Mouse (Mus musculus) MEL (cell line): ENCODE measurements around the gene Vtn. TPM values are rescaled to one million over a fixed set of nuclear protein-coding genes. Genes with fewer than 3 reads are reported as not detected.

Source experiments
- DNase-seq: peaks from one replicate; pipeline ENCODE4 v3.0.0; 2011; ENCODE audit warnings: low read depth, low spot score
- H3K27ac ChIP-seq: 2 replicates; pipeline ENCODE4 v1.5.1; 2012; ENCODE audit warnings: low read depth, mild to moderate bottlenecking, control low read depth, low read length, moderate library complexity; ENCODE audit not compliant: control insufficient read depth
- H3K27me3 ChIP-seq, 2 experiments: fragments of 150-350 bp in 1 of 2; sonication (generic) in 1 of 2; 2 replicates each; pipeline ENCODE4 v1.6.1; 2012; ENCODE audit warnings: low read length in 2 of 2, mild to moderate bottlenecking in 2 of 2, improper control_type of control experiment in 1 of 2, moderate library complexity in 1 of 2; ENCODE audit not compliant: insufficient read depth in 2 of 2, control insufficient read depth in 1 of 2
- H3K36me3 ChIP-seq, 2 experiments: 2 replicates each; pipeline ENCODE4 v1.6.1; 2012 to 2014; ENCODE audit warnings: low read length in 2 of 2, improper control_type of control experiment in 1 of 2, inconsistent platforms in 1 of 2, mild to moderate bottlenecking in 1 of 2; ENCODE audit not compliant: insufficient read depth in 2 of 2, control insufficient read depth in 1 of 2
- H3K4me1 ChIP-seq, 2 experiments: fragments of 150-350 bp in 1 of 2; sonication (generic) in 1 of 2; 2 replicates each; pipeline ENCODE4 v1.6.1; 2012; ENCODE audit warnings: low read length in 2 of 2, improper control_type of control experiment in 1 of 2, mild to moderate bottlenecking in 1 of 2; ENCODE audit not compliant: insufficient read depth in 2 of 2, control insufficient read depth in 1 of 2
- H3K4me3 ChIP-seq, 2 experiments: fragments of 150-350 bp in 1 of 2; sonication (generic) in 1 of 2; 2 replicates each; pipeline ENCODE4 v1.5.1; 2012; ENCODE audit warnings: low read depth in 2 of 2, low read length in 2 of 2, mild to moderate bottlenecking in 2 of 2, moderate library complexity in 2 of 2, control low read depth in 1 of 2, improper control_type of control experiment in 1 of 2; ENCODE audit not compliant: control insufficient read depth in 1 of 2, insufficient read depth in 1 of 2
- H3K79me2 ChIP-seq: 2 replicates; pipeline ENCODE4 v1.6.1; 2012; ENCODE audit warnings: mild to moderate bottlenecking, low read length, moderate library complexity; ENCODE audit not compliant: control insufficient read depth, poor library complexity, insufficient read depth
- H3K9ac ChIP-seq: 2 replicates; pipeline ENCODE4 v1.6.1; 2012; ENCODE audit warnings: low read depth, mild to moderate bottlenecking, control low read depth, low read length, moderate library complexity; ENCODE audit not compliant: control insufficient read depth, poor library complexity, severe bottlenecking
- H3K9me3 ChIP-seq: fragments of 150-350 bp; sonication (generic); replicated peaks from 2 replicates; pipeline ENCODE4 v1.6.1; 2012; ENCODE audit warnings: mild to moderate bottlenecking, low read length, improper control_type of control experiment, moderate library complexity; ENCODE audit not compliant: insufficient read depth
- GABPA ChIP-seq: IDR thresholded peaks from 2 replicates; pipeline ENCODE4 v1.6.1; 2012; ENCODE audit warnings: low read depth, mild to moderate bottlenecking, inconsistent platforms, low read length, improper control_type of control experiment, moderate library complexity
- HCFC1 ChIP-seq: IDR thresholded peaks from 2 replicates; pipeline ENCODE4 v1.6.1; 2012; ENCODE audit warnings: low read depth, mild to moderate bottlenecking, inconsistent platforms, low read length, improper control_type of control experiment, moderate library complexity
- KAT2A ChIP-seq: conservative IDR thresholded peaks from 2 replicates; pipeline ENCODE4 v1.6.1; 2012; ENCODE audit warnings: low read depth, low read length, improper control_type of control experiment, inconsistent platforms
- MAFK ChIP-seq: IDR thresholded peaks from 2 replicates; pipeline ENCODE4 v1.6.1; 2011; ENCODE audit warnings: low read depth, mild to moderate bottlenecking, low read length, improper control_type of control experiment, borderline replicate concordance
- NELFE ChIP-seq: IDR thresholded peaks from 2 replicates; pipeline ENCODE4 v1.6.1; 2011; ENCODE audit warnings: low read depth, low read length, improper control_type of control experiment
- POLR2A ChIP-seq, 2 experiments: IDR thresholded peaks; 2 replicates each; pipeline ENCODE4 v1.6.1; 2011 to 2012; ENCODE audit warnings: low read length in 2 of 2, mild to moderate bottlenecking in 2 of 2, control low read depth in 1 of 2, improper control_type of control experiment in 1 of 2, low read depth in 1 of 2, moderate library complexity in 1 of 2; ENCODE audit not compliant: control insufficient read depth in 1 of 2, insufficient read depth in 1 of 2, poor library complexity in 1 of 2
- POLR2AphosphoS2 ChIP-seq: IDR thresholded peaks from 2 replicates; pipeline ENCODE4 v1.6.1; 2011; ENCODE audit warnings: low read length, improper control_type of control experiment
- RCOR1 ChIP-seq: IDR thresholded peaks from 2 replicates; pipeline ENCODE4 v1.6.1; 2012; ENCODE audit warnings: low read depth, mild to moderate bottlenecking, inconsistent platforms, low read length, improper control_type of control experiment
- SIN3A ChIP-seq: IDR thresholded peaks from 2 replicates; pipeline ENCODE4 v1.6.1; 2012; ENCODE audit warnings: low read length, improper control_type of control experiment, inconsistent platforms
- polyA plus RNA-seq, 2 experiments: library from polyadenylated mRNA; stranded (reverse) in 1 of 2; unstranded in 1 of 2; fragments of >175 nt in 1 of 2; fragments of >200 nt in 1 of 2; gene quantifications; 2 replicates each; pipeline versions ENCODE4 v1.2.1 to v1.2.4; 2012; ENCODE audit warnings: low replicate concordance in 2 of 2, low read depth in 1 of 2; ENCODE audit not compliant: insufficient read length in 2 of 2, insufficient read depth in 1 of 2, missing spikeins in 1 of 2
- total RNA-seq: library from RNA; depleted of rRNA; stranded (reverse); fragments of 300-350 nt; gene quantifications from 2 replicates; pipeline ENCODE4 v1.2.3, GENCODE M21; 2012; rRNA removed

The Vtn gene
- total and polyA plus RNA-seq, 3 experiments, result 0.18 TPM; not detected in 2

GRCm38 (mm10) chr11:78550168-78551058, 51.5 kb downstream of the Vtn start, which contains the start of gene Tmem97 (continued):
- TF ChIP-seq SIN3A (peak; percentile 91), HCFC1 (peak; percentile 79), MAFK (no peak), POLR2A (IDR thresholded peaks at IDR 0.05; ENCODE audit: control insufficient read depth in 1 of 2, insufficient read depth in 1 of 2, low read depth in 1 of 2, low read length in 2 of 2, poor library complexity in 1 of 2) (peak; percentile 74 to 98), NELFE (peak; percentile 95)

GRCm38 (mm10) chr11:78551059-78551398, 52.1 kb downstream of the Vtn start:
- peak; percentile 51; the same call in 1 of the 2 replicates for TF ChIP-seq RCOR1
- no peak for TF ChIP-seq POLR2AphosphoS2
- TF ChIP-seq GABPA, result 0 out of 2 replicates have a peak, but pooled peaks have one; percentile 7
- TF ChIP-seq KAT2A, result no peak
- TF ChIP-seq POLR2A (IDR thresholded peaks at IDR 0.05; ENCODE audit: control insufficient read depth in 1 of 2, insufficient read depth in 1 of 2, low read depth in 1 of 2, low read length in 2 of 2, poor library complexity in 1 of 2), result no peak
- Histone ChIP-seq H3K9ac (peak overlapping the region; percentile 59), H3K79me2 (peaks cover 33% of the 10 kb centered on the region), H3K4me3 (peak overlapping the region; percentile 50 to 87), H3K27me3 (no peaks in the 10 kb centered on the region), H3K27ac (no peak overlapping the region), H3K36me3 (peaks cover 0 to 35% of the 10 kb centered on the region in 2 experiments; a peak in 3 of 4 replicates), H3K9me3 (no peaks in the 10 kb centered on the region), H3K4me1 (peaks cover 31 to 36% of the 10 kb centered on the region in 2 experiments)
- DNase-seq, result no peak

Other genes with a start within 250 kb of the Vtn start
- 80.5 and 85.9 TPM in 2 replicates for gene 2610507B11Rik, start 237.3 kb upstream of the Vtn start, total RNA-seq
- gene 2610507B11Rik, start 237.3 kb upstream of the Vtn start, polyA plus RNA-seq, result 10 to 100 TPM; 75.8 to 77.6 TPM
- 0.73 and 1.6 TPM in 2 replicates for gene BC030499, start 208.2 kb upstream of the Vtn start, total RNA-seq
- 1 to 10 TPM in 1 of 2 experiments, not detected in 1; 1.1 TPM for gene BC030499, start 208.2 kb upstream of the Vtn start, polyA plus RNA-seq
- gene Spag5, start 197.6 kb upstream of the Vtn start, total RNA-seq, result 40.1 and 50.9 TPM in 2 replicates
- 100 to 1,000 TPM in 1 of 2 experiments, 10 to 100 TPM in 1; 77.5 to 274 TPM for gene Spag5, start 197.6 kb upstream of the Vtn start, polyA plus RNA-seq
- 3.0 and 4.0 TPM in 2 replicates for gene Aldoc, start 176.1 kb upstream of the Vtn start, total RNA-seq
- 1 to 10 TPM in 1 of 2 experiments, not detected in 1; 8.1 TPM for gene Aldoc, start 176.1 kb upstream of the Vtn start, polyA plus RNA-seq
- 27.6 and 28.5 TPM in 2 replicates for gene Pigs, start 170.7 kb upstream of the Vtn start, total RNA-seq
- 10 to 100 TPM; 51.2 to 97.1 TPM for gene Pigs, start 170.7 kb upstream of the Vtn start, polyA plus RNA-seq
- gene Unc119, start 155.6 kb upstream of the Vtn start, total RNA-seq, result 61.7 and 63.0 TPM in 2 replicates
- gene Unc119, start 155.6 kb upstream of the Vtn start, polyA plus RNA-seq, result 100 to 1,000 TPM in 1 of 2 experiments, not detected in 1; 140 TPM
- gene Foxn1, start 112.5 kb upstream of the Vtn start, total RNA-seq, result not detected in 2 replicates
- gene Foxn1, start 112.5 kb upstream of the Vtn start, polyA plus RNA-seq, result not detected
- gene Slc13a2, start 76.9 kb upstream of the Vtn start, total RNA-seq, result not detected in 2 replicates
- not detected for gene Slc13a2, start 76.9 kb upstream of the Vtn start, polyA plus RNA-seq
- gene Slc46a1, start 33.4 kb upstream of the Vtn start, total RNA-seq, result 7.5 and 11.6 TPM in 2 replicates
- gene Slc46a1, start 33.4 kb upstream of the Vtn start, polyA plus RNA-seq, result 1 to 10 TPM in 1 of 2 experiments, not detected in 1; 8.3 TPM
- 0.73 and 1.1 TPM in 2 replicates for gene Sarm1, start 1.3 kb upstream of the Vtn start, total RNA-seq
- gene Sarm1, start 1.3 kb upstream of the Vtn start, polyA plus RNA-seq, result 1 to 10 TPM in 1 of 2 experiments, not detected in 1; 4.3 TPM
- gene Sebox, start 4.4 kb downstream of the Vtn start, total RNA-seq, result 0.15 TPM in 1 of 2 replicates, not detected in the other
- gene Sebox, start 4.4 kb downstream of the Vtn start, polyA plus RNA-seq, result under 1 TPM in 1 of 2 experiments, not detected in 1; 0.06 TPM
- 51.9 and 57.1 TPM in 2 replicates for gene Tmem199, start 13.1 kb downstream of the Vtn start, total RNA-seq
- gene Tmem199, start 13.1 kb downstream of the Vtn start, polyA plus RNA-seq, result 10 to 100 TPM in 1 of 2 experiments, not detected in 1; 36.5 TPM
- 157 and 182 TPM in 2 replicates for gene Poldip2, start 13.1 kb downstream of the Vtn start, total RNA-seq
- 100 to 1,000 TPM; 166 to 260 TPM for gene Poldip2, start 13.1 kb downstream of the Vtn start, polyA plus RNA-seq
- gene Tnfaip1, start 37.2 kb downstream of the Vtn start, total RNA-seq, result 3.9 and 4.7 TPM in 2 replicates
- gene Tnfaip1, start 37.2 kb downstream of the Vtn start, polyA plus RNA-seq, result 1 to 10 TPM in 1 of 2 experiments, not detected in 1; 7.4 TPM
- gene Ift20, start 37.3 kb downstream of the Vtn start, total RNA-seq, result 153 and 196 TPM in 2 replicates
- 100 to 1,000 TPM in 1 of 2 experiments, not detected in 1; 128 TPM for gene Ift20, start 37.3 kb downstream of the Vtn start, polyA plus RNA-seq
- gene Tmem97, start 51.7 kb downstream of the Vtn start, total RNA-seq, result 204 and 207 TPM in 2 replicates
- 100 to 1,000 TPM; 166 to 215 TPM for gene Tmem97, start 51.7 kb downstream of the Vtn start, polyA plus RNA-seq
- gene Nlk, start 198.3 kb downstream of the Vtn start, total RNA-seq, result 17.9 and 20.0 TPM in 2 replicates
- 10 to 100 TPM in 1 of 2 experiments, not detected in 1; 16.9 TPM for gene Nlk, start 198.3 kb downstream of the Vtn start, polyA plus RNA-seq